In genomic region chr12:9855503-9856024, GRCm38 (mm10) we compare ENCODE assay signal across 17 mouse cellular contexts.
"Had no signal": no experiment of that assay in that cellular context is flagged by ENCODE, and none has a peak within 500 bp of the region (broad histone marks: within the 10 kb centered on the region; RNA-seq: fewer than 3 reads in every experiment).

No protein-coding gene starts in this region.

- H3K4me2 ChIP-seq: kidney, embryonic 15.5 days; limb, embryonic 12.5 days; limb, embryonic 15.5 days; liver, embryonic 11.5 days; lung, embryonic 14.5 days; midbrain, embryonic 12.5 days; midbrain, embryonic 15.5 days; neural tube, embryonic 13.5 days had no signal

- H3K27ac ChIP-seq: kidney, embryonic 15.5 days; limb, embryonic 12.5 days; limb, embryonic 15.5 days; liver, embryonic 14.5 days; macrophage; midbrain, embryonic 12.5 days; midbrain, embryonic 15.5 days; neural tube, embryonic 13.5 days had no signal

- H3K4me3 ChIP-seq: kidney, embryonic 15.5 days; limb, embryonic 12.5 days; limb, embryonic 15.5 days; midbrain, embryonic 12.5 days; midbrain, embryonic 15.5 days; neural tube, embryonic 13.5 days had no signal

- H3K27me3 ChIP-seq: kidney, embryonic 15.5 days; limb, embryonic 12.5 days; limb, embryonic 15.5 days; midbrain, embryonic 12.5 days; midbrain, embryonic 15.5 days; neural tube, embryonic 13.5 days had no signal

- H3K36me3 ChIP-seq: kidney, embryonic 15.5 days; limb, embryonic 12.5 days; limb, embryonic 15.5 days; midbrain, embryonic 12.5 days; midbrain, embryonic 15.5 days; neural tube, embryonic 13.5 days had no signal

- H3K4me1 ChIP-seq: kidney, embryonic 15.5 days; limb, embryonic 12.5 days; limb, embryonic 15.5 days; midbrain, embryonic 12.5 days; midbrain, embryonic 15.5 days; neural tube, embryonic 13.5 days had no signal

- ATAC-seq: liver, postnatal 0 days; lung, postnatal 0 days; midbrain, embryonic 15.5 days had no signal

- DNase-seq: kidney, adult 8-10 months; kidney, postnatal 10 days; kidney, postnatal 4 days; liver, postnatal 0 days; lung, embryonic 14.5 days; retina, postnatal 1 day; thymus, postnatal 25 days had no signal
